ENCODE assay signal across 8 mouse cellular contexts in genomic region chr11:78190041-78190440, GRCm38 (mm10). TPM values are rescaled to one million over a fixed set of nuclear protein-coding genes. Genes with fewer than 3 reads are reported as not detected.
A peak's percentile ranks its signal among the peaks of the same experiment; 100 is the strongest.
DNase-seq lines count a peak whose midpoint lies in the region; ATAC-seq and TF ChIP-seq lines count a peak whose summit lies in the region.

No protein-coding gene starts in this region.

- H3K4me3 ChIP-seq in heart, embryonic 10.5 days, result peak overlapping the region; percentile 87
- H3K4me3 ChIP-seq in embryonic fibroblast, embryonic 13.5 days (ENCODE audit: insufficient read depth, low read length), result peak overlapping the region; percentile 67
- H3K4me3 ChIP-seq in midbrain, embryonic 14.5 days (replicated peaks; ENCODE audit: low read depth, low read length), result peak overlapping the region; percentile 72

- no peak for ATAC-seq in midbrain, embryonic 14.5 days (ENCODE audit: low FRiP score, low TSS enrichment)
- ATAC-seq in frontal cortex, adult (ENCODE audit: low TSS enrichment), result no peak

- no peaks in the 10 kb centered on the region for H3K27me3 ChIP-seq in heart, embryonic 10.5 days (ENCODE audit: insufficient read depth, poor library complexity, severe bottlenecking)
- H3K27me3 ChIP-seq in midbrain, embryonic 14.5 days (ENCODE audit: control insufficient read depth, insufficient read depth, low read length), result no peaks in the 10 kb centered on the region

- no peak for TF ChIP-seq CTCF in embryonic fibroblast, embryonic 13.5 days (IDR thresholded peaks at IDR 0.05; ENCODE audit: borderline replicate concordance, insufficient read depth, low read length)

- H3K36me3 ChIP-seq in heart, embryonic 10.5 days, result peaks cover 29% of the 10 kb centered on the region
- H3K36me3 ChIP-seq in midbrain, embryonic 14.5 days (ENCODE audit: control insufficient read depth, insufficient read depth, low read length), result peaks cover 19% of the 10 kb centered on the region

- peak overlapping the region; percentile 99 for H3K27ac ChIP-seq in heart, embryonic 10.5 days
- H3K27ac ChIP-seq in embryonic fibroblast, embryonic 13.5 days (ENCODE audit: insufficient read depth, low read length), result peak overlapping the region; percentile 94; the same call in 1 of the 2 replicates
- H3K27ac ChIP-seq in midbrain, embryonic 14.5 days (replicated peaks; ENCODE audit: low read depth, low read length), result no peak overlapping the region

- H3K9ac ChIP-seq in midbrain, embryonic 14.5 days (replicated peaks; ENCODE audit: low read length), result no peak overlapping the region

- no peak for TF ChIP-seq POLR2A in embryonic fibroblast, embryonic 13.5 days (IDR thresholded peaks at IDR 0.05; ENCODE audit: low read depth, low read length)

- H3K9me3 ChIP-seq in heart, embryonic 10.5 days, result no peaks in the 10 kb centered on the region
- no peaks in the 10 kb centered on the region for H3K9me3 ChIP-seq in midbrain, embryonic 14.5 days (ENCODE audit: control insufficient read depth, low read length)

- H3K4me2 ChIP-seq in midbrain, embryonic 14.5 days (ENCODE audit: low read length), result peak overlapping the region; percentile 57

- WGBS in heart, embryonic 10.5 days, result 72% methylated on average over 6 of the region's 6 CpGs
- 78% methylated on average over 6 of the region's 6 CpGs for WGBS in midbrain, embryonic 14.5 days

- peaks cover 32% of the 10 kb centered on the region for H3K4me1 ChIP-seq in heart, embryonic 10.5 days
- peaks cover 5% of the 10 kb centered on the region; the same call in 1 of the 2 replicates for H3K4me1 ChIP-seq in embryonic fibroblast, embryonic 13.5 days (ENCODE audit: control insufficient read depth, insufficient read depth, low read length)
- peaks cover 12% of the 10 kb centered on the region; the same call in 1 of the 2 replicates for H3K4me1 ChIP-seq in midbrain, embryonic 14.5 days (ENCODE audit: control insufficient read depth, insufficient read depth, low read length)

- DNase-seq in heart, embryonic 10.5 days (ENCODE audit: low spot score), result no peak
- DNase-seq in heart, postnatal 4 days, result no peak
- peak; percentile 93 for DNase-seq in kidney, adult 9 months
- no peak for DNase-seq in midbrain, embryonic 14.5 days
- DNase-seq in right cerebral cortex, postnatal 36 days (ENCODE audit: low spot score in 2 of 2), result no peak
- DNase-seq in frontal cortex, adult 2 months (ENCODE audit: extremely low spot score in 1 of 2, low spot score in 1 of 2), result no peak

RNA-seq across cellular contexts. Expression of gene Rab34, which starts 1.8 kb away (rescaled TPM):
- polyA plus RNA-seq in heart, embryonic 10.5 days (2016; fragmentation: Nextera tagmentation; extraction: Ambion mirVana), result 63.2 and 88.1 TPM in 2 replicates
- total RNA-seq in heart, postnatal 4 days (2021), result 10 to 100 TPM; 25.2 to 28.0 TPM
- 112 and 127 TPM in 2 replicates for polyA plus RNA-seq in embryonic fibroblast, embryonic 13.5 days (2011; ENCODE audit: insufficient read length, low read depth, missing spikeins)
- polyA plus RNA-seq in midbrain, embryonic 14.5 days (2014; fragmentation: Nextera tagmentation; extraction: Ambion mirVana), result 51.7 and 53.3 TPM in 2 replicates
- polyA plus RNA-seq in frontal cortex, adult 2 months (2012; rRNA removed), result 62.3 and 68.1 TPM in 2 replicates

RNA-seq across cellular contexts. Expression of gene Proca1, which starts 3.2 kb away (rescaled TPM):
- polyA plus RNA-seq in heart, embryonic 10.5 days (2016; fragmentation: Nextera tagmentation; extraction: Ambion mirVana), result 2.9 and 3.3 TPM in 2 replicates
- 1 to 10 TPM in 1 of 2 experiments, under 1 TPM in 1; 0.81 to 1.4 TPM for total RNA-seq in heart, postnatal 4 days (2021)
- polyA plus RNA-seq in embryonic fibroblast, embryonic 13.5 days (2011; ENCODE audit: insufficient read length, low read depth, missing spikeins), result 0.92 and 1.7 TPM in 2 replicates
- 0.97 and 1.0 TPM in 2 replicates for polyA plus RNA-seq in midbrain, embryonic 14.5 days (2014; fragmentation: Nextera tagmentation; extraction: Ambion mirVana)
- 6.9 and 7.8 TPM in 2 replicates for polyA plus RNA-seq in frontal cortex, adult 2 months (2012; rRNA removed)

RNA-seq across cellular contexts. Expression of gene Rpl23a, which starts 6.7 kb away (rescaled TPM):
- polyA plus RNA-seq in heart, embryonic 10.5 days (2016; fragmentation: Nextera tagmentation; extraction: Ambion mirVana), result 863 and 999 TPM in 2 replicates
- 1,000 to 10,000 TPM; 1,082 to 1,148 TPM for total RNA-seq in heart, postnatal 4 days (2021)
- 2,180 and 2,276 TPM in 2 replicates for polyA plus RNA-seq in embryonic fibroblast, embryonic 13.5 days (2011; ENCODE audit: insufficient read length, low read depth, missing spikeins)
- polyA plus RNA-seq in midbrain, embryonic 14.5 days (2014; fragmentation: Nextera tagmentation; extraction: Ambion mirVana), result 977 and 1,164 TPM in 2 replicates
- polyA plus RNA-seq in frontal cortex, adult 2 months (2012; rRNA removed), result 1,050 and 1,099 TPM in 2 replicates

RNA-seq across cellular contexts. Expression of gene Tlcd1, which starts 13.5 kb away (rescaled TPM):
- 16.9 and 18.7 TPM in 2 replicates for polyA plus RNA-seq in heart, embryonic 10.5 days (2016; fragmentation: Nextera tagmentation; extraction: Ambion mirVana)
- 1 to 10 TPM; 8.4 to 9.8 TPM for total RNA-seq in heart, postnatal 4 days (2021)
- polyA plus RNA-seq in embryonic fibroblast, embryonic 13.5 days (2011; ENCODE audit: insufficient read length, low read depth, missing spikeins), result 13.6 and 15.3 TPM in 2 replicates
- polyA plus RNA-seq in midbrain, embryonic 14.5 days (2014; fragmentation: Nextera tagmentation; extraction: Ambion mirVana), result 6.4 and 6.9 TPM in 2 replicates
- polyA plus RNA-seq in frontal cortex, adult 2 months (2012; rRNA removed), result 74.4 and 74.7 TPM in 2 replicates

RNA-seq across cellular contexts. Expression of gene Nek8, which starts 13.6 kb away (rescaled TPM):
- polyA plus RNA-seq in heart, embryonic 10.5 days (2016; fragmentation: Nextera tagmentation; extraction: Ambion mirVana), result 15.3 and 16.5 TPM in 2 replicates
- total RNA-seq in heart, postnatal 4 days (2021), result 1 to 10 TPM; 7.7 to 8.6 TPM
- 12.0 and 17.9 TPM in 2 replicates for polyA plus RNA-seq in embryonic fibroblast, embryonic 13.5 days (2011; ENCODE audit: insufficient read length, low read depth, missing spikeins)
- polyA plus RNA-seq in midbrain, embryonic 14.5 days (2014; fragmentation: Nextera tagmentation; extraction: Ambion mirVana), result 3.9 and 4.2 TPM in 2 replicates
- 5.7 and 7.1 TPM in 2 replicates for polyA plus RNA-seq in frontal cortex, adult 2 months (2012; rRNA removed)
